Mouse (Mus musculus) MEL (cell line): Measurements from ENCODE around the gene Pcbp3. TPM values are rescaled to one million over a fixed set of nuclear protein-coding genes. Genes with fewer than 3 reads are reported as not detected.

ENCODE experiments used
- DNase-seq: peaks from one replicate; pipeline ENCODE4 v3.0.0; 2011; ENCODE audit warnings: low read depth, low spot score
- H3K27ac ChIP-seq: 2 replicates; pipeline ENCODE4 v1.5.1; 2012; ENCODE audit warnings: low read depth, mild to moderate bottlenecking, control low read depth, low read length, moderate library complexity; ENCODE audit not compliant: control insufficient read depth
- H3K27me3 ChIP-seq, 2 experiments: fragments of 150-350 bp in 1 of 2; sonication (generic) in 1 of 2; 2 replicates each; pipeline ENCODE4 v1.6.1; 2012; ENCODE audit warnings: low read length in 2 of 2, mild to moderate bottlenecking in 2 of 2, improper control_type of control experiment in 1 of 2, moderate library complexity in 1 of 2; ENCODE audit not compliant: insufficient read depth in 2 of 2, control insufficient read depth in 1 of 2
- H3K36me3 ChIP-seq, 2 experiments: 2 replicates each; pipeline ENCODE4 v1.6.1; 2012 to 2014; ENCODE audit warnings: low read length in 2 of 2, improper control_type of control experiment in 1 of 2, inconsistent platforms in 1 of 2, mild to moderate bottlenecking in 1 of 2; ENCODE audit not compliant: insufficient read depth in 2 of 2, control insufficient read depth in 1 of 2
- H3K4me1 ChIP-seq, 2 experiments: fragments of 150-350 bp in 1 of 2; sonication (generic) in 1 of 2; 2 replicates each; pipeline ENCODE4 v1.6.1; 2012; ENCODE audit warnings: low read length in 2 of 2, improper control_type of control experiment in 1 of 2, mild to moderate bottlenecking in 1 of 2; ENCODE audit not compliant: insufficient read depth in 2 of 2, control insufficient read depth in 1 of 2
- H3K4me3 ChIP-seq, 2 experiments: fragments of 150-350 bp in 1 of 2; sonication (generic) in 1 of 2; 2 replicates each; pipeline ENCODE4 v1.5.1; 2012; ENCODE audit warnings: low read depth in 2 of 2, low read length in 2 of 2, mild to moderate bottlenecking in 2 of 2, moderate library complexity in 2 of 2, control low read depth in 1 of 2, improper control_type of control experiment in 1 of 2; ENCODE audit not compliant: control insufficient read depth in 1 of 2, insufficient read depth in 1 of 2
- H3K79me2 ChIP-seq: 2 replicates; pipeline ENCODE4 v1.6.1; 2012; ENCODE audit warnings: mild to moderate bottlenecking, low read length, moderate library complexity; ENCODE audit not compliant: control insufficient read depth, poor library complexity, insufficient read depth
- H3K9ac ChIP-seq: 2 replicates; pipeline ENCODE4 v1.6.1; 2012; ENCODE audit warnings: low read depth, mild to moderate bottlenecking, control low read depth, low read length, moderate library complexity; ENCODE audit not compliant: control insufficient read depth, poor library complexity, severe bottlenecking
- H3K9me3 ChIP-seq: fragments of 150-350 bp; sonication (generic); replicated peaks from 2 replicates; pipeline ENCODE4 v1.6.1; 2012; ENCODE audit warnings: mild to moderate bottlenecking, low read length, improper control_type of control experiment, moderate library complexity; ENCODE audit not compliant: insufficient read depth
- BHLHE40 ChIP-seq: IDR thresholded peaks from 2 replicates; pipeline ENCODE4 v1.6.1; 2012; ENCODE audit warnings: low read depth, mild to moderate bottlenecking, inconsistent platforms, low read length, improper control_type of control experiment, borderline replicate concordance
- CTCF ChIP-seq, 3 experiments: IDR thresholded peaks in 2 of 3; conservative IDR thresholded peaks in 1 of 3; 2 replicates each; pipeline ENCODE4 v1.5.1; 2011 to 2012; ENCODE audit warnings: low read length in 3 of 3, low read depth in 2 of 3, mild to moderate bottlenecking in 2 of 3, improper control_type of control experiment in 1 of 3, inconsistent platforms in 1 of 3, mixed read lengths in 1 of 3, moderate library complexity in 1 of 3; ENCODE audit not compliant: control insufficient read depth in 1 of 3, insufficient read depth in 1 of 3, poor library complexity in 1 of 3, severe bottlenecking in 1 of 3
- E2F4 ChIP-seq: IDR thresholded peaks from 2 replicates; pipeline ENCODE4 v1.6.1; 2011; ENCODE audit warnings: low read depth, low read length, improper control_type of control experiment, borderline replicate concordance
- ELF1 ChIP-seq: IDR thresholded peaks from 2 replicates; pipeline ENCODE4 v1.6.1; 2014; ENCODE audit warnings: low read depth, mild to moderate bottlenecking, inconsistent platforms, low read length, improper control_type of control experiment, moderate library complexity
- EP300 ChIP-seq, 2 experiments: IDR thresholded peaks; 2 replicates each; pipeline ENCODE4 v1.6.1; 2011; ENCODE audit warnings: improper control_type of control experiment in 2 of 2, low read length in 2 of 2, low read depth in 1 of 2, mild to moderate bottlenecking in 1 of 2
- ETS1 ChIP-seq: IDR thresholded peaks from 2 replicates; pipeline ENCODE4 v1.6.1; 2012; ENCODE audit warnings: low read depth, mild to moderate bottlenecking, inconsistent platforms, low read length, improper control_type of control experiment, moderate library complexity
- JUND ChIP-seq: IDR thresholded peaks from 2 replicates; pipeline ENCODE4 v1.6.1; 2011; ENCODE audit warnings: low read depth, mild to moderate bottlenecking, improper control_type of control experiment, low read length
- MXI1 ChIP-seq: IDR thresholded peaks from 2 replicates; pipeline ENCODE4 v1.6.1; 2011; ENCODE audit warnings: mild to moderate bottlenecking, low read depth, low read length, improper control_type of control experiment
- MYB ChIP-seq: IDR thresholded peaks from 2 replicates; pipeline ENCODE4 v1.6.1; 2011; ENCODE audit warnings: mild to moderate bottlenecking, low read depth, low read length, improper control_type of control experiment
- NELFE ChIP-seq: IDR thresholded peaks from 2 replicates; pipeline ENCODE4 v1.6.1; 2011; ENCODE audit warnings: low read depth, low read length, improper control_type of control experiment
- NRF1 ChIP-seq: IDR thresholded peaks from 2 replicates; pipeline ENCODE4 v1.6.1; 2014; ENCODE audit warnings: low read depth, mild to moderate bottlenecking, inconsistent platforms, low read length, improper control_type of control experiment, moderate library complexity; ENCODE audit not compliant: poor library complexity, insufficient read depth, severe bottlenecking
- POLR2A ChIP-seq, 2 experiments: IDR thresholded peaks; 2 replicates each; pipeline ENCODE4 v1.6.1; 2011 to 2012; ENCODE audit warnings: low read length in 2 of 2, mild to moderate bottlenecking in 2 of 2, control low read depth in 1 of 2, improper control_type of control experiment in 1 of 2, low read depth in 1 of 2, moderate library complexity in 1 of 2; ENCODE audit not compliant: control insufficient read depth in 1 of 2, insufficient read depth in 1 of 2, poor library complexity in 1 of 2
- POLR2AphosphoS2 ChIP-seq: IDR thresholded peaks from 2 replicates; pipeline ENCODE4 v1.6.1; 2011; ENCODE audit warnings: low read length, improper control_type of control experiment
- SIN3A ChIP-seq: IDR thresholded peaks from 2 replicates; pipeline ENCODE4 v1.6.1; 2012; ENCODE audit warnings: low read length, improper control_type of control experiment, inconsistent platforms
- TAL1 ChIP-seq: IDR thresholded peaks from 2 replicates; pipeline ENCODE4 v1.6.1; 2012; ENCODE audit warnings: mild to moderate bottlenecking, inconsistent platforms, low read length, moderate library complexity, mixed read lengths
- TBP ChIP-seq: IDR thresholded peaks from 2 replicates; pipeline ENCODE4 v1.8.0; 2011; ENCODE audit warnings: low read depth, low read length, improper control_type of control experiment
- TCF12 ChIP-seq: IDR thresholded peaks from 2 replicates; pipeline ENCODE4 v1.6.1; 2014; ENCODE audit warnings: low read depth, mild to moderate bottlenecking, inconsistent platforms, low read length, improper control_type of control experiment, moderate library complexity
- UBTF ChIP-seq: IDR thresholded peaks from 2 replicates; pipeline ENCODE4 v1.6.1; 2012; ENCODE audit warnings: low read depth, mild to moderate bottlenecking, inconsistent platforms, low read length, improper control_type of control experiment, moderate library complexity, borderline replicate concordance; ENCODE audit not compliant: insufficient read depth
- USF1 ChIP-seq: IDR thresholded peaks from 2 replicates; pipeline ENCODE4 v1.6.1; 2014; ENCODE audit warnings: low read depth, mild to moderate bottlenecking, inconsistent platforms, low read length, improper control_type of control experiment, moderate library complexity
- USF2 ChIP-seq, 2 experiments: IDR thresholded peaks; 2 replicates each; pipeline ENCODE4 v1.6.1; 2011 to 2012; ENCODE audit warnings: improper control_type of control experiment in 2 of 2, low read length in 2 of 2, borderline replicate concordance in 1 of 2, inconsistent platforms in 1 of 2, low read depth in 1 of 2, mild to moderate bottlenecking in 1 of 2; ENCODE audit not compliant: insufficient read depth in 1 of 2
- ZKSCAN1 ChIP-seq: IDR thresholded peaks from 2 replicates; pipeline ENCODE4 v1.6.1; 2012; ENCODE audit warnings: low read depth, mild to moderate bottlenecking, inconsistent platforms, low read length, improper control_type of control experiment, moderate library complexity
- ZMIZ1 ChIP-seq: IDR thresholded peaks from 2 replicates; pipeline ENCODE4 v1.6.1; 2012; ENCODE audit warnings: low read depth, mild to moderate bottlenecking, inconsistent platforms, low read length, improper control_type of control experiment, moderate library complexity
- polyA plus RNA-seq, 2 experiments: library from polyadenylated mRNA; stranded (reverse) in 1 of 2; unstranded in 1 of 2; fragments of >175 nt in 1 of 2; fragments of >200 nt in 1 of 2; gene quantifications; 2 replicates each; pipeline versions ENCODE4 v1.2.1 to v1.2.4; 2012; ENCODE audit warnings: low replicate concordance in 2 of 2, low read depth in 1 of 2; ENCODE audit not compliant: insufficient read length in 2 of 2, insufficient read depth in 1 of 2, missing spikeins in 1 of 2
- total RNA-seq: library from RNA; depleted of rRNA; stranded (reverse); fragments of 300-350 nt; gene quantifications from 2 replicates; pipeline ENCODE4 v1.2.3, GENCODE M21; 2012

The Pcbp3 gene
- total and polyA plus RNA-seq, 3 experiments: 1.1 to 3.3 TPM; not detected in 1

- TF ChIP-seq POLR2AphosphoS2: no peak
- no peak for TF ChIP-seq USF2 (IDR thresholded peaks at IDR 0.05; ENCODE audit: borderline replicate concordance in 1 of 2, insufficient read depth in 1 of 2, low read depth in 1 of 2, low read length in 2 of 2)
- TF ChIP-seq USF1: no peak
- TF ChIP-seq SIN3A: no peak
- TF ChIP-seq EP300 (IDR thresholded peaks at IDR 0.05; ENCODE audit: low read depth in 1 of 2, low read length in 2 of 2): no peak
- no peak for TF ChIP-seq TBP
- TF ChIP-seq, all 39 proteins: peak for 0
- Histone ChIP-seq H3K27ac (no peak overlapping the region), H3K9me3 (no peaks in the 10 kb centered on the region), H3K9ac (no peak overlapping the region), H3K36me3 (no peaks in the 10 kb centered on the region; a peak in 1 of 4 replicates), H3K4me3 (no peak overlapping the region), H3K27me3 (no peaks in the 10 kb centered on the region; a peak in 1 of 4 replicates), H3K4me1 (peaks cover 0 to under 1% of the 10 kb centered on the region in 2 experiments; a peak in 1 of 4 replicates), H3K79me2 (no peaks in the 10 kb centered on the region)
- DNase-seq: no peak
Observed at GRCm38 (mm10) chr10:76898428-76898827, 63.3 kb downstream of the Pcbp3 start.

- Histone ChIP-seq H3K79me2 (no peaks in the 10 kb centered on the region), H3K4me3 (no peak overlapping the region)
- TF ChIP-seq NELFE: no peak
- no peak for TF ChIP-seq UBTF
- TF ChIP-seq ZMIZ1: no peak
- TF ChIP-seq CTCF (IDR thresholded peaks at IDR 0.05 in 2 of 3, conservative IDR thresholded peaks at IDR 0.05 in 1 of 3; ENCODE audit: control insufficient read depth in 1 of 3, insufficient read depth in 1 of 3, low read depth in 2 of 3, low read length in 3 of 3, poor library complexity in 1 of 3, severe bottlenecking in 1 of 3): no peak
- no peak for TF ChIP-seq E2F4
- TF ChIP-seq, all 39 proteins: peak for 0
- no peaks in the 10 kb centered on the region for H3K36me3 ChIP-seq
- no peak overlapping the region for H3K27ac ChIP-seq
- DNase-seq: no peak
- H3K9me3 ChIP-seq: no peaks in the 10 kb centered on the region
- H3K27me3 ChIP-seq: no peaks in the 10 kb centered on the region; a peak in 1 of 4 replicates
- no peaks in the 10 kb centered on the region for H3K4me1 ChIP-seq
- no peak overlapping the region for H3K9ac ChIP-seq
Observed at GRCm38 (mm10) chr10:76891456-76891855, 70.2 kb downstream of the Pcbp3 start.

GRCm38 (mm10) chr10:76883442-76884244 is 78.0 kb downstream of the Pcbp3 start:
- Histone ChIP-seq H3K27me3 (no peaks in the 10 kb centered on the region), H3K36me3 (no peaks in the 10 kb centered on the region), H3K27ac (no peak overlapping the region), H3K4me1 (no peaks in the 10 kb centered on the region), H3K9ac (no peak overlapping the region), H3K9me3 (no peaks in the 10 kb centered on the region), H3K4me3 (no peak overlapping the region), H3K79me2 (no peaks in the 10 kb centered on the region)
- no peak for TF ChIP-seq NRF1
- TF ChIP-seq ETS1: no peak
- no peak for TF ChIP-seq TAL1
- TF ChIP-seq USF2 (IDR thresholded peaks at IDR 0.05; ENCODE audit: borderline replicate concordance in 1 of 2, insufficient read depth in 1 of 2, low read depth in 1 of 2, low read length in 2 of 2): no peak
- no peak for TF ChIP-seq EP300 (IDR thresholded peaks at IDR 0.05; ENCODE audit: low read depth in 1 of 2, low read length in 2 of 2)
- no peak for TF ChIP-seq NELFE
- no peak for TF ChIP-seq E2F4
- no peak for TF ChIP-seq UBTF
- TF ChIP-seq MYB: no peak
- TF ChIP-seq TCF12: no peak
- no peak for TF ChIP-seq ELF1
- TF ChIP-seq SIN3A: no peak
- no peak for TF ChIP-seq BHLHE40
- no peak for TF ChIP-seq MXI1
- no peak for TF ChIP-seq POLR2A (IDR thresholded peaks at IDR 0.05; ENCODE audit: control insufficient read depth in 1 of 2, insufficient read depth in 1 of 2, low read depth in 1 of 2, low read length in 2 of 2, poor library complexity in 1 of 2)
- TF ChIP-seq JUND: no peak
- no peak for TF ChIP-seq POLR2AphosphoS2
- TF ChIP-seq ZKSCAN1: no peak
- no peak for DNase-seq
